Mouse (Mus musculus) cerebellum, adult 2 months (tissue): ENCODE data around the gene Alyref. TPM values are rescaled to one million over a fixed set of nuclear protein-coding genes. Genes with fewer than 3 reads are reported as not detected.

Experiments used
- DNase-seq, 2 experiments: peaks; one replicate each; pipeline ENCODE4 v3.0.0; 2021
- H3K27ac ChIP-seq: fragments of 200-500 bp; 2 replicates; pipeline ENCODE4 v1.5.1; 2012; ENCODE audit warnings: low read length, control low read depth, inconsistent platforms; ENCODE audit not compliant: insufficient read depth
- H3K27me3 ChIP-seq: fragments of 200-500 bp; 2 replicates; pipeline ENCODE4 v1.6.1; 2012; ENCODE audit warnings: inconsistent platforms, mild to moderate bottlenecking, low read length, moderate library complexity; ENCODE audit not compliant: control insufficient read depth, insufficient read depth
- H3K4me1 ChIP-seq: fragments of 200-500 bp; 2 replicates; pipeline ENCODE4 v1.6.1; 2011; ENCODE audit warnings: low read length; ENCODE audit not compliant: control insufficient read depth, insufficient read depth
- H3K4me3 ChIP-seq: fragments of 200-500 bp; replicated peaks from 2 replicates; pipeline ENCODE3; 2011; ENCODE audit warnings: mild to moderate bottlenecking, low read depth, low read length, control low read depth; ENCODE audit not compliant: insufficient read depth
- CTCF ChIP-seq: fragments of 200-500 bp; IDR thresholded peaks from 2 replicates; pipeline ENCODE4 v1.5.1; 2011; ENCODE audit warnings: low read depth, mild to moderate bottlenecking, control low read depth, low read length, moderate library complexity, borderline replicate concordance; ENCODE audit not compliant: insufficient read depth
- POLR2A ChIP-seq: fragments of 200-500 bp; IDR thresholded peaks from 2 replicates; pipeline ENCODE4 v1.6.1; 2011; ENCODE audit warnings: low read length, control low read depth, borderline replicate concordance; ENCODE audit not compliant: insufficient read depth
- WGBS: fragments of 180-500 bp; shearing (Covaris S2); methylation state at CpG from one replicate; pipeline ENCODE4 v1.1.7; 2018; 5-methylcytosine and 5-hydroxymethylcytosine counted together
- polyA plus RNA-seq: library from polyadenylated mRNA; depleted of rRNA; stranded (reverse); fragments of >200 nt; gene quantifications from 2 replicates; pipeline ENCODE4 v1.2.3, GENCODE M21; 2012; rRNA removed

Gene Alyref
- polyA plus RNA-seq: 42.6 and 51.8 TPM in 2 replicates

GRCm38 (mm10) chr11:120598283-120598989 lies at the start of gene Alyref, which contains the start of gene Anapc11:
Alyref (minus strand) TSS chr11:120598365.
Anapc11 (plus strand) TSS chr11:120598421.
- H3K27me3 ChIP-seq: no peaks in the 10 kb centered on the region
- no peak for TF ChIP-seq CTCF
- no peak; the same call in 1 of the 2 replicates for TF ChIP-seq POLR2A
- under 1% methylated on average over 87 of the region's 88 CpGs for WGBS
- H3K27ac ChIP-seq: 0 out of 2 replicates have a peak within 1 kb of the TSS, but pooled peaks have one; percentile 50
- peak; percentile 92 to 95 for DNase-seq
- peak within 1 kb of the TSS; percentile 81 for H3K4me3 ChIP-seq
- H3K4me1 ChIP-seq: peaks cover 12% of the 10 kb centered on the region

GRCm38 (mm10) chr11:120647047-120647830 lies 49.1 kb upstream of the Alyref start:
- DNase-seq: peak in 1 of 2 experiments; percentile 42
- Histone ChIP-seq H3K27me3 (no peaks in the 10 kb centered on the region), H3K4me1 (no peaks in the 10 kb centered on the region), H3K4me3 (no peak overlapping the region), H3K27ac (no peak overlapping the region)
- WGBS: 90% methylated on average over 35 of the region's 35 CpGs
- TF ChIP-seq POLR2A (no peak), CTCF (no peak)

DNA sequence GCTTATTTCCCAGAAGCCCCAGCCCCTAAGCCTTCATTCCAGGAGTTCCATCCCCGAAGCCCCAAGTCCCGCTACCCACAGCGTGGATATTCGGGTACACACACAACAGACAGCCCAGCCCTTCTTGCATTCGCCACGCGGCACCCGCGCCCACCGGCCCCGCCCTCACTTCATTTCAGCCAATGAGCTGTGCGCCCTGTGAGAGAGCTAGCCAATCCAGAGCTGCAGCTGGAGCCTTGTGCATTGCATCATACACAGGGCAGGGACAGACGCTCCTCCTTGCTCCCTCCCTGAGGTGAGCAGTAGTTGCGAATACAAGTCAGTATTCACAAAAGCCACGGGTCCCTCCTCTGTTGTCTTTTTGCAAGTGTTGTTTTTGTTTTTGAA lies 45.4 kb upstream of the Alyref start, which contains the start of gene Pycr1:
TSS of gene Pycr1 (minus strand) at position 169 of the 387 bp plus-strand sequence.
- WGBS: under 1% methylated on average over 15 of the region's 15 CpGs
- Histone ChIP-seq H3K4me1 (no peaks in the 10 kb centered on the region), H3K27ac (no peak within 1 kb of the TSS), H3K27me3 (no peaks in the 10 kb centered on the region), H3K4me3 (peak within 1 kb of the TSS; percentile 63)
- no peak for TF ChIP-seq POLR2A
- no peak for TF ChIP-seq CTCF
- peak; percentile 95 for DNase-seq

- no peak overlapping the region for H3K27ac ChIP-seq
- peak overlapping the region; percentile 63 for H3K4me3 ChIP-seq
- DNase-seq: no peak
- H3K27me3 ChIP-seq: no peaks in the 10 kb centered on the region
- 1% methylated on average over 18 of the region's 18 CpGs for WGBS
- no peak for TF ChIP-seq POLR2A
- no peak for TF ChIP-seq CTCF
- H3K4me1 ChIP-seq: no peaks in the 10 kb centered on the region
Observed at GRCm38 (mm10) chr11:120642939-120643600, 44.9 kb upstream of the Alyref start.

GRCm38 (mm10) chr11:120641869-120642268 lies 43.7 kb upstream of the Alyref start:
- Histone ChIP-seq H3K27ac (no peak overlapping the region), H3K4me1 (no peaks in the 10 kb centered on the region), H3K4me3 (no peak overlapping the region), H3K27me3 (no peaks in the 10 kb centered on the region)
- no peak for DNase-seq
- WGBS: 89% methylated on average over 8 of the region's 8 CpGs
- TF ChIP-seq POLR2A: no peak
- no peak for TF ChIP-seq CTCF

- H3K27ac ChIP-seq: no peak overlapping the region
- no peak overlapping the region for H3K4me3 ChIP-seq
- H3K27me3 ChIP-seq: no peaks in the 10 kb centered on the region
- 63% methylated on average over 9 of the region's 9 CpGs for WGBS
- no peaks in the 10 kb centered on the region for H3K4me1 ChIP-seq
- no peak for TF ChIP-seq POLR2A
- TF ChIP-seq CTCF: no peak
- no peak for DNase-seq
Observed at GRCm38 (mm10) chr11:120641255-120641654, 43.1 kb upstream of the Alyref start.

DNA sequence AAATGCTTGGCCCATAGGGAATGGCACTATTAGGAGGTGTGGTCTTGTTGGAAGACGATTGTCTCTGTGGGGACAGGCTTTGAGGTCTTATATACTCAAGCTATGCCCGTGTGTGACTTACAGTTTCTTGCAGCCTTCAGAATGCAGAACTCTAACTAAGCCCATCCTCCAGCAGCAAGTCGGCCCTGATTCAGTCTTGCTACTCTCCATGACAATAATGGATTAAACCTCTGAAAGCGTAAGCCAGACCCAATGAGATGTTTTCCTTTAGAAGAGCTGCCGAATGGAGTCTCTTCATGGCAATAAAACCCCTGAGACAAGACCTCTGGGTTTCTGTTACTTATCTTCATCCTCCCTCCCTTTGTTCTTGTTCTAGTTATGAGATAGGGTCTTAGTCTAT lies 36.6 kb upstream of the Alyref start:
- peaks cover 14% of the 10 kb centered on the region for H3K4me1 ChIP-seq
- H3K27ac ChIP-seq: no peak overlapping the region
- TF ChIP-seq CTCF (no peak), POLR2A (no peak)
- DNase-seq: no peak
- no peaks in the 10 kb centered on the region for H3K27me3 ChIP-seq
- 78% methylated on average over 5 of the region's 5 CpGs for WGBS
- H3K4me3 ChIP-seq: no peak overlapping the region

DNA sequence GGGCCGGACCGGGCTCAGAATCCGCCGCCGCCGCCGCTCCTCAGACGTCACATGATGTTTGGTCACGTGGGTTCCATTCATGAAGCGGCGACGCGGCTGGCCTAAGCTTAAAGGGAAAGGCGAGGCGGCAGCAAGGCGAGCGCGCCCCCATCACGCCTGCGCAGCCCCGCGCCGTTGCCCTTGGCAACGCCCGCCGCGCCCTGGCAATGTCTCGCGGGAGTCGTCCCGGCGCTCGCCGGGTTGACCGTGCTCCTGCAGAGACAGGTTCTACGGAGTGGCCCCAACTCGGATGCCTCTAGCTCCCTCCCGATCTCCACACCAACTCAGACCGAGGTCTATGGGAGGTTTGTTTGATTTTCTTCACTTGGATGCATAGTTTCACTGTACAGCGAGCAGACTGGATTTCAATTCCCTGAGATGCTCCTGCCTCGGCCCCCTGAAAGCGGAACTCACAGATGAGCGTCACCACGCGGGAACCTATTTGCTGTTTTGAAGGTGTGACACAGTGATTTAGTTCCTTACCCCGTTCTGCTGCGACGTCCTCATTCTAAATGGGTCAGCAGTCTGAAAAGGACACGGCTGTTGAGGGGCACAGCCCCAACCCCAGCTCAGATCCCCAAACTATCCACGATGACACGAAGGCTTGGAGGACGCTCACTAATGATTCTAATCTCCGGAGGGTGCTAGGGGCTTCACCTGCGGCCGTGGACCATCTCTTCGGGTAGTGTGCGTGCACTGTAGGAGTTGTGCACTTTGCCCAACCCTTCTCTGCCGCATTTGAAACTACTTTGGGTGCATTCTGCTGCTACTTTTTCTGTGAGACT lies 35.6 kb upstream of the Alyref start, which contains the start of gene Mafg:
TSS of gene Mafg (minus strand) at position 81 of the 824 bp plus-strand sequence.
- DNase-seq: peak; percentile 92 to 95
- no peak for TF ChIP-seq POLR2A
- Histone ChIP-seq H3K4me3 (peak within 1 kb of the TSS; percentile 65), H3K27ac (peak within 1 kb of the TSS; percentile 49; the same call in 1 of the 2 replicates), H3K27me3 (no peaks in the 10 kb centered on the region), H3K4me1 (peaks cover 19% of the 10 kb centered on the region)
- 11% methylated on average over 58 of the region's 58 CpGs for WGBS
